Mouse (Mus musculus): ENCODE measurements around the gene Hs1bp3.

DNA sequence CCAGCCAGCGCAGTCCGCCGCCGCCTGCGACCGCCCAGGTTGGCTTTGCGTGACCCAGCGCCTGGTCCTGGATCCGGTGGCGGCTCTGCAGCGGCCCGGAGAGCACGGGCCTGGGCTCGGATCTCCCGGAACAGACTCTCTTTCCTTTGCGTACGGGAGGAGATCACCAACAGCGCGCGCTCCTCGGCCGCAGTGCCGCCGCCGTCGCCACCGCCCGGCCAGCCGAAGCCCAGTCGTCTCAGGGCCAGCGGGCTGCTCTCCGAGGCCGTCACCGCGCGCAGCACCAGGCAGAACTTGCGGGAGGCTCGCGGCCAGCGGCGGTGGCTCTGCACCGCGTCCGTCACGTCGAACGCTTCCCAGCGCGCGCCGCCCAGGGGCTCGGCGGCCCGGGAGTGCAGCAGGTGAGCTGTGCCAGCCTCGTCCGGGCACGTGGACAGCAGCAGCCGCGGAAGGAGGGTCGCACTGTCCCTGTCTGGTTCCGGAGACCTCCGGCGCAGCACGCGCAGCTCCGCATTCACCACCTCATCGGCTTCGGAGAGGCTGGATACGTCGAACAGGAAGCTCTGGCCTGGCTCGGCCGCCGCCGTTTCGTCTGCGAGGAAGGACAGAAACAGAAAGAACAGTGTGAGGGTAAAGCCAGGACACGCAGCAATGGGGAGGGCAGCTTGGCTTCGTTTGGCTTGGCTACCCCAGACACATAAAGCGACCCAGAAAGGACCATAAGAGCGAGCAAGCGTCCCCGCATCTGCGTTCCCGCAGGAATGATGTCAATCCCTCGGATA is 14.7 kb upstream of the Hs1bp3 start:
- TF ChIP-seq CTCF (IDR thresholded peaks at IDR 0.05; ENCODE audit: low read depth), result no peak
- no peak for TF ChIP-seq EP300 (IDR thresholded peaks at IDR 0.05; ENCODE audit: low read depth)
